Comparison of ENCODE assay signal across 33 mouse cellular contexts in the genomic region with DNA sequence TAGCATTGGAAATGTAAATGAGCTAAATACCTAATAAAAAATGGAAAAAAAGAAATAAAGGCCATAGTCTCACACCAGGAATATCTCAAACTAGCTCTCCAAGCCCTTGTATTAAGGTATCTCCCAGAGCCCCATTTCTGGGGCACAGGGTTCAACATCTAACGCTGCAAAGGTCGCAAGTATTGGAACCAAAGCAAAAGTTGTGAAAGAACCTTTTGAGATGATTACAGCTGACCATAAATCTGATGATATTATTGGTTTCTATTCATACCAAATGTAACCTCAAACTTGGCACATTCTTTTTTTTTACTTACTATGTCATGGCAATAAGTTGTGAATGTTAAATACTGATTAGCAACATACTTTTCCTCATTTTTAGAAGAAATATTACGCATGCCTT. TPM values are rescaled to one million over a fixed set of nuclear protein-coding genes. Genes with fewer than 3 reads are reported as not detected.
"Had no signal": no experiment of that assay in that cellular context is flagged by ENCODE, and none has a peak within 500 bp of the region (broad histone marks: within the 10 kb centered on the region; RNA-seq: fewer than 3 reads in every experiment).

No protein-coding gene starts in this region.

- H3K4me1 ChIP-seq: limb, embryonic 10.5 days; limb, embryonic 12.5 days; limb, embryonic 13.5 days; limb, embryonic 15.5 days; liver, embryonic 12.5 days; liver, embryonic 13.5 days; liver, embryonic 15.5 days; megakaryocyte, embryonic 14.5 days; midbrain, embryonic 10.5 days; midbrain, embryonic 12.5 days; midbrain, embryonic 13.5 days; midbrain, embryonic 15.5 days; neural tube, embryonic 12.5 days had no signal

- H3K27ac ChIP-seq: left cerebral cortex, adult 2 months; limb, embryonic 10.5 days; limb, embryonic 12.5 days; limb, embryonic 13.5 days; limb, embryonic 15.5 days; liver, embryonic 12.5 days; liver, embryonic 13.5 days; liver, embryonic 14.5 days; liver, embryonic 15.5 days; lung, embryonic 15.5 days; macrophage; midbrain, embryonic 10.5 days; midbrain, embryonic 12.5 days; midbrain, embryonic 13.5 days; midbrain, embryonic 15.5 days; neural tube, embryonic 12.5 days had no signal

- H3K9me3 ChIP-seq: limb, embryonic 10.5 days; limb, embryonic 12.5 days; limb, embryonic 13.5 days; limb, embryonic 15.5 days; liver, embryonic 12.5 days; liver, embryonic 13.5 days; liver, embryonic 15.5 days; lung, embryonic 15.5 days; midbrain, embryonic 10.5 days; midbrain, embryonic 12.5 days; midbrain, embryonic 15.5 days; neural tube, embryonic 12.5 days had no signal

- H3K4me2 ChIP-seq: limb, embryonic 12.5 days; limb, embryonic 13.5 days; limb, embryonic 15.5 days; liver, embryonic 12.5 days; liver, embryonic 13.5 days; liver, embryonic 15.5 days; lung, embryonic 14.5 days; lung, embryonic 15.5 days; midbrain, embryonic 11.5 days; midbrain, embryonic 12.5 days; midbrain, embryonic 13.5 days; midbrain, embryonic 15.5 days; neural tube, embryonic 12.5 days had no signal

- H3K36me3 ChIP-seq: limb, embryonic 10.5 days; limb, embryonic 12.5 days; limb, embryonic 13.5 days; limb, embryonic 15.5 days; liver, embryonic 12.5 days; liver, embryonic 13.5 days; liver, embryonic 15.5 days; lung, embryonic 15.5 days; midbrain, embryonic 10.5 days; midbrain, embryonic 12.5 days; midbrain, embryonic 13.5 days; midbrain, embryonic 15.5 days; neural tube, embryonic 12.5 days had no signal

- H3K9ac ChIP-seq: limb, embryonic 12.5 days; limb, embryonic 13.5 days; limb, embryonic 15.5 days; liver, embryonic 12.5 days; liver, embryonic 13.5 days; liver, embryonic 14.5 days; liver, embryonic 15.5 days; liver, postnatal 0 days; lung, embryonic 14.5 days; lung, embryonic 15.5 days; midbrain, embryonic 12.5 days; midbrain, embryonic 13.5 days; midbrain, embryonic 15.5 days; neural tube, embryonic 12.5 days had no signal

- DNase-seq: left cerebral cortex, postnatal 4 days; liver; liver, embryonic 13.5 days; liver, postnatal 0 days; lung, adult 18-20 months; lung, adult 2 months; lung, embryonic 14.5 days; lung, postnatal 10 days; lung, postnatal 14 days; lung, postnatal 36 days; lung, postnatal 4 days; midbrain, embryonic 14.5 days had no signal

- H3K27me3 ChIP-seq: limb, embryonic 12.5 days; limb, embryonic 13.5 days; limb, embryonic 15.5 days; liver, embryonic 12.5 days; liver, embryonic 13.5 days; liver, embryonic 15.5 days; lung, embryonic 15.5 days; megakaryocyte, embryonic 14.5 days; midbrain, embryonic 12.5 days; midbrain, embryonic 13.5 days; midbrain, embryonic 15.5 days; neural tube, embryonic 12.5 days had no signal

- H3K4me3 ChIP-seq: left cerebral cortex, adult 2 months; limb, embryonic 10.5 days; limb, embryonic 12.5 days; limb, embryonic 13.5 days; limb, embryonic 15.5 days; liver, embryonic 12.5 days; liver, embryonic 13.5 days; liver, embryonic 15.5 days; lung, embryonic 15.5 days; megakaryocyte, embryonic 14.5 days; midbrain, embryonic 10.5 days; midbrain, embryonic 12.5 days; midbrain, embryonic 13.5 days; midbrain, embryonic 15.5 days; myocyte; neural tube, embryonic 12.5 days had no signal

- ATAC-seq: liver, embryonic 12.5 days; liver, postnatal 0 days; lung, postnatal 0 days; midbrain, embryonic 13.5 days; midbrain, embryonic 15.5 days; midbrain, embryonic 16.5 days had no signal

RNA-seq across cellular contexts. Expression of a gene that starts 24.0 kb away (rescaled TPM):
- polyA plus RNA-seq: limb, embryonic 12.5 days; myocyte; neural tube, embryonic 11.5 days had no signal
